Mouse (Mus musculus) thymus, adult 2 months (tissue): ENCODE data around the gene BC049715.
"Not testable (repeated sequence)": the region's sequence is repeated elsewhere in the genome, so short reads cannot be mapped to it uniquely, and the experiment has no call there.

Source experiments
- CTCF ChIP-seq: fragments of 200-500 bp; IDR thresholded peaks from 2 replicates; pipeline ENCODE4 v1.5.1; 2012; ENCODE audit warnings: mild to moderate bottlenecking, control low read depth, low read length, moderate library complexity, borderline replicate concordance; ENCODE audit not compliant: control insufficient read depth, poor library complexity, insufficient read depth; ENCODE audit errors: extremely low read depth
- POLR2A ChIP-seq: fragments of 200-500 bp; IDR thresholded peaks from 2 replicates; pipeline ENCODE4 v1.6.1; 2012; ENCODE audit warnings: mild to moderate bottlenecking, low read length, control low read depth, moderate library complexity; ENCODE audit not compliant: control insufficient read depth, poor library complexity, insufficient read depth; ENCODE audit errors: extremely low read depth

- TF ChIP-seq POLR2A, CTCF: not testable (repeated sequence)
These were observed 57.3 kb downstream of the BC049715 start for GRCm38 (mm10) chr6:136884766-136885165.
